Mouse (Mus musculus): Measurements from ENCODE around the gene Flt3l.

DNA sequence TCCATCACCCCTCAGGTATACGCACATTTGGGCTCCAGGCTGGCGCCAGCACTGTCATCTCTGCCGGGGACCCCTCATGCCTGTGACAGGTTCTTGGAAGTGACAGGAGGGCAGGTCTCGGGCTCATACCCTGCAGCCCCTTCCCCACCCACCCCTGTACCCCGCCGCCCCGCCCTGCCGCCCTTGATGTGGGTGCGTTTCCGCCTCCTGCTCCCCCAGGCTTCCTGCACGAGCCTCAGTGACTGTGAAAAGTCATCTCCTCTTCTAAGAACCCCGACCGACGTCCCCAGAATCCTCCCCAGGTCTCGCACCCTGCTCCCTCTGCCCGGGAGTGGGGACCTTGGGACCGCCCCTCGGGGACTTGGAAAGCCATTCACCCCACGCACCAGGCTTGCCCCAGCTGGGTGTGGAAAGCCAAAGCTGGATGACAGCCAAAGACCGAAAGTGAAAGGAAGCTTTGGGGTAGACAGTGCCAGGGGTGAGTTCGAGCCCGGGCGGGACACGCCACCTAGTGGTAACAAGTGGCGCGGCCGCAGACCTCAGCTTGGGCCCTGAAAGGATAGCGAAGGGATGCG lies at the start of gene Flt3l, which contains the start of gene Gm45713:
- TF ChIP-seq POLR2A (IDR thresholded peaks at IDR 0.05; ENCODE audit: borderline replicate concordance, extremely low read depth, insufficient read depth, insufficient read length, poor library complexity, severe bottlenecking), result no peak
- TF ChIP-seq CTCF (IDR thresholded peaks at IDR 0.05; ENCODE audit: borderline replicate concordance, extremely low read depth, insufficient read depth, insufficient read length), result peak; percentile 97

All from brain, embryonic 14.5 days (tissue).